8 mouse cellular contexts compared by ENCODE assay signal in genomic region chr2:164794293-164794692, GRCm38 (mm10). TPM values are rescaled to one million over a fixed set of nuclear protein-coding genes. Genes with fewer than 3 reads are reported as not detected.
DNase-seq lines count a peak whose midpoint lies in the region; ATAC-seq and TF ChIP-seq lines count a peak whose summit lies in the region.

No protein-coding gene starts in this region.

- peak; percentile 44; the same call in 1 of the 2 replicates for ATAC-seq in intestine, postnatal 0 days
- ATAC-seq in midbrain, embryonic 14.5 days (ENCODE audit: low FRiP score, low TSS enrichment), result no peak

- DNase-seq in urinary bladder, postnatal 14 days (ENCODE audit: low spot score), result peak; percentile 83
- no peak for DNase-seq in urinary bladder, adult 2 months (ENCODE audit: low spot score)
- peak; percentile 90 for DNase-seq in embryo, embryonic 10 days (ENCODE audit: low spot score)
- DNase-seq in gastrocnemius, postnatal 25 days, result peak; percentile 69
- DNase-seq in left cerebral cortex, postnatal 4 days, result peak; percentile 93
- peak; percentile 94 for DNase-seq in midbrain, embryonic 14.5 days
- peak; percentile 61 to 62 for DNase-seq in spleen, adult 2 months (ENCODE audit: low read depth in 1 of 2, low spot score in 2 of 2)

- H3K27me3 ChIP-seq in intestine, postnatal 0 days (replicated peaks; ENCODE audit: control insufficient read depth, insufficient read depth, low read length), result no peaks in the 10 kb centered on the region
- no peaks in the 10 kb centered on the region for H3K27me3 ChIP-seq in midbrain, embryonic 14.5 days (ENCODE audit: control insufficient read depth, insufficient read depth, low read length)
- no peaks in the 10 kb centered on the region for H3K27me3 ChIP-seq in spleen, adult 2 months (ENCODE audit: control insufficient read depth, insufficient read depth, low read length)

- H3K9ac ChIP-seq in intestine, postnatal 0 days (ENCODE audit: low read depth, low read length), result no peak overlapping the region
- H3K9ac ChIP-seq in midbrain, embryonic 14.5 days (replicated peaks; ENCODE audit: low read length), result no peak overlapping the region

- intact Hi-C loops in left cerebral cortex, postnatal 4 days (cut with DNase I), result no loop called here

- no peak overlapping the region for H3K4me3 ChIP-seq in intestine, postnatal 0 days (ENCODE audit: low read depth, low read length)
- H3K4me3 ChIP-seq in midbrain, embryonic 14.5 days (replicated peaks; ENCODE audit: low read depth, low read length), result no peak overlapping the region
- H3K4me3 ChIP-seq in spleen, adult 2 months (ENCODE audit: extremely low read depth, insufficient read depth, insufficient read length), result no peak overlapping the region

- peak; percentile 92 for TF ChIP-seq CTCF in intestine, postnatal 0 days (IDR thresholded peaks at IDR 0.05; ENCODE audit: low read depth)
- TF ChIP-seq CTCF in spleen, adult 2 months (IDR thresholded peaks at IDR 0.05; ENCODE audit: extremely low read depth, insufficient read depth, insufficient read length, insufficient replicate concordance), result peak; percentile 63; the same call in 1 of the 2 replicates

- no peak for TF ChIP-seq POLR2A in spleen, adult 2 months (IDR thresholded peaks at IDR 0.05; ENCODE audit: low read depth, low read length)

- H3K4me1 ChIP-seq in intestine, postnatal 0 days (replicated peaks; ENCODE audit: control insufficient read depth, insufficient read depth, low read length), result no peaks in the 10 kb centered on the region
- no peaks in the 10 kb centered on the region for H3K4me1 ChIP-seq in midbrain, embryonic 14.5 days (ENCODE audit: control insufficient read depth, insufficient read depth, low read length)
- H3K4me1 ChIP-seq in spleen, adult 2 months (ENCODE audit: control insufficient read depth, insufficient read depth, insufficient read length), result no peaks in the 10 kb centered on the region

- no peak overlapping the region for H3K27ac ChIP-seq in intestine, postnatal 0 days (ENCODE audit: low read depth, low read length)
- no peak overlapping the region for H3K27ac ChIP-seq in midbrain, embryonic 14.5 days (replicated peaks; ENCODE audit: low read depth, low read length)
- H3K27ac ChIP-seq in spleen, adult 2 months (ENCODE audit: insufficient read depth, low read length), result no peak overlapping the region

- H3K4me2 ChIP-seq in intestine, postnatal 0 days (replicated peaks; ENCODE audit: low read depth), result no peak overlapping the region
- H3K4me2 ChIP-seq in midbrain, embryonic 14.5 days (ENCODE audit: low read length), result no peak overlapping the region

- peaks cover 73% of the 10 kb centered on the region for H3K36me3 ChIP-seq in intestine, postnatal 0 days (ENCODE audit: control insufficient read depth, insufficient read depth)
- H3K36me3 ChIP-seq in midbrain, embryonic 14.5 days (ENCODE audit: control insufficient read depth, insufficient read depth, low read length), result peaks cover 56% of the 10 kb centered on the region
- H3K36me3 ChIP-seq in spleen, adult 2 months (ENCODE audit: control insufficient read depth, insufficient read depth, low read length), result peaks cover 32% of the 10 kb centered on the region

- H3K9me3 ChIP-seq in intestine, postnatal 0 days (ENCODE audit: control insufficient read depth), result no peaks in the 10 kb centered on the region
- no peaks in the 10 kb centered on the region for H3K9me3 ChIP-seq in midbrain, embryonic 14.5 days (ENCODE audit: control insufficient read depth, low read length)

- 20% methylated on average over 5 of the region's 5 CpGs for WGBS in intestine, postnatal 0 days
- WGBS in midbrain, embryonic 14.5 days, result 33% methylated on average over 5 of the region's 5 CpGs
- WGBS in spleen, adult 2 months, result 37% methylated on average over 5 of the region's 5 CpGs

RNA-seq across cellular contexts. Expression of gene Snx21, which starts 8.7 kb away (rescaled TPM):
- 24.4 and 29.0 TPM in 2 replicates for polyA plus RNA-seq in urinary bladder, adult 2 months (2012; rRNA removed)
- 10 to 100 TPM; 19.3 to 19.8 TPM for total RNA-seq in gastrocnemius, postnatal 25 days (2021)
- polyA plus RNA-seq in intestine, postnatal 0 days (2015; fragmentation: Nextera tagmentation; extraction: Ambion mirVana), result 12.5 and 13.0 TPM in 2 replicates
- 10 to 100 TPM; 52.8 to 56.9 TPM for total RNA-seq in left cerebral cortex, postnatal 4 days (2021)
- 22.1 and 34.5 TPM in 2 replicates for polyA plus RNA-seq in midbrain, embryonic 14.5 days (2014; fragmentation: Nextera tagmentation; extraction: Ambion mirVana)
- 9.5 and 12.9 TPM in 2 replicates for polyA plus RNA-seq in spleen, adult 2 months (2012; rRNA removed)

RNA-seq across cellular contexts. Expression of gene Acot8, which starts 10.4 kb away (rescaled TPM):
- 37.5 and 45.7 TPM in 2 replicates for polyA plus RNA-seq in urinary bladder, adult 2 months (2012; rRNA removed)
- total RNA-seq in gastrocnemius, postnatal 25 days (2021), result 1 to 10 TPM; 8.0 to 9.1 TPM
- 52.5 and 54.4 TPM in 2 replicates for polyA plus RNA-seq in intestine, postnatal 0 days (2015; fragmentation: Nextera tagmentation; extraction: Ambion mirVana)
- 10 to 100 TPM; 20.6 to 20.8 TPM for total RNA-seq in left cerebral cortex, postnatal 4 days (2021)
- polyA plus RNA-seq in midbrain, embryonic 14.5 days (2014; fragmentation: Nextera tagmentation; extraction: Ambion mirVana), result 17.1 and 18.5 TPM in 2 replicates
- polyA plus RNA-seq in spleen, adult 2 months (2012; rRNA removed), result 44.9 and 54.1 TPM in 2 replicates

RNA-seq across cellular contexts. Expression of gene Zswim3, which starts 10.6 kb away (rescaled TPM):
- 5.3 and 6.2 TPM in 2 replicates for polyA plus RNA-seq in urinary bladder, adult 2 months (2012; rRNA removed)
- total RNA-seq in gastrocnemius, postnatal 25 days (2021), result 1 to 10 TPM; 1.4 TPM
- polyA plus RNA-seq in intestine, postnatal 0 days (2015; fragmentation: Nextera tagmentation; extraction: Ambion mirVana), result 3.7 and 4.2 TPM in 2 replicates
- total RNA-seq in left cerebral cortex, postnatal 4 days (2021), result 1 to 10 TPM; 6.9 to 8.0 TPM
- 14.7 and 15.6 TPM in 2 replicates for polyA plus RNA-seq in midbrain, embryonic 14.5 days (2014; fragmentation: Nextera tagmentation; extraction: Ambion mirVana)
- 2.5 and 3.0 TPM in 2 replicates for polyA plus RNA-seq in spleen, adult 2 months (2012; rRNA removed)

RNA-seq across cellular contexts. Expression of gene Tnnc2, which starts 14.5 kb away (rescaled TPM):
- 21.9 and 26.7 TPM in 2 replicates for polyA plus RNA-seq in urinary bladder, adult 2 months (2012; rRNA removed)
- total RNA-seq in gastrocnemius, postnatal 25 days (2021), result over 10,000 TPM; 15,847 to 16,724 TPM
- 0.51 and 0.73 TPM in 2 replicates for polyA plus RNA-seq in intestine, postnatal 0 days (2015; fragmentation: Nextera tagmentation; extraction: Ambion mirVana)
- total RNA-seq in left cerebral cortex, postnatal 4 days (2021), result not detected
- not detected in 2 replicates for polyA plus RNA-seq in midbrain, embryonic 14.5 days (2014; fragmentation: Nextera tagmentation; extraction: Ambion mirVana)
- polyA plus RNA-seq in spleen, adult 2 months (2012; rRNA removed), result not detected in 2 replicates

RNA-seq across cellular contexts. Expression of gene Ube2c, which starts 24.6 kb away (rescaled TPM):
- 7.3 and 7.9 TPM in 2 replicates for polyA plus RNA-seq in urinary bladder, adult 2 months (2012; rRNA removed)
- total RNA-seq in gastrocnemius, postnatal 25 days (2021), result 1 to 10 TPM; 1.2 to 1.7 TPM
- polyA plus RNA-seq in intestine, postnatal 0 days (2015; fragmentation: Nextera tagmentation; extraction: Ambion mirVana), result 118 and 121 TPM in 2 replicates
- total RNA-seq in left cerebral cortex, postnatal 4 days (2021), result 10 to 100 TPM; 10.8 to 14.3 TPM
- 45.9 and 85.7 TPM in 2 replicates for polyA plus RNA-seq in midbrain, embryonic 14.5 days (2014; fragmentation: Nextera tagmentation; extraction: Ambion mirVana)
- 92.8 and 97.2 TPM in 2 replicates for polyA plus RNA-seq in spleen, adult 2 months (2012; rRNA removed)
